Mouse (Mus musculus) midbrain, embryonic 10.5 days (tissue): ENCODE results near the gene Nubp2. TPM values are rescaled to one million over a fixed set of nuclear protein-coding genes. Genes with fewer than 3 reads are reported as not detected.

ENCODE experiments used
- DNase-seq: peaks from one replicate; pipeline ENCODE4 v3.0.0-alpha.2; 2017; ENCODE audit warnings: low spot score
- H3K27ac ChIP-seq: fragments of 300-500 bp; sonication (generic); replicated peaks from 2 replicates; pipeline ENCODE4 v1.5.1; 2016; ENCODE audit warnings: mild to moderate bottlenecking
- H3K27me3 ChIP-seq: fragments of 300-500 bp; sonication (generic); 2 replicates; pipeline ENCODE4 v1.6.1; 2016; ENCODE audit warnings: low read depth, mild to moderate bottlenecking; ENCODE audit not compliant: poor library complexity, severe bottlenecking
- H3K36me3 ChIP-seq: fragments of 300-500 bp; sonication (generic); 2 replicates; pipeline ENCODE4 v1.6.1; 2016; ENCODE audit warnings: mild to moderate bottlenecking, moderate library complexity
- H3K4me1 ChIP-seq: fragments of 300-500 bp; sonication (generic); 2 replicates; pipeline ENCODE4 v1.6.1; 2016
- H3K4me3 ChIP-seq: fragments of 300-500 bp; sonication (generic); 2 replicates; pipeline ENCODE4 v1.5.1; 2016; ENCODE audit warnings: mild to moderate bottlenecking, moderate library complexity
- H3K9me3 ChIP-seq: fragments of 300-500 bp; sonication (generic); replicated peaks from 2 replicates; pipeline ENCODE4 v1.6.1; 2016; ENCODE audit warnings: mild to moderate bottlenecking
- WGBS: fragments of 180-500 bp; shearing (Covaris S2); methylation state at CpG from one replicate; pipeline ENCODE4 v1.1.7; 2016; 5-methylcytosine and 5-hydroxymethylcytosine counted together
- polyA plus RNA-seq: library from polyadenylated mRNA; unstranded; fragments of >200 nt; fragmentation: Nextera tagmentation; extraction: Ambion mirVana; gene quantifications from 2 replicates; pipeline ENCODE4 v1.2.1, GENCODE M21; 2016

Nubp2 gene
- polyA plus RNA-seq, 1 experiment from 2014 or later, result 85.5 TPM

DNA sequence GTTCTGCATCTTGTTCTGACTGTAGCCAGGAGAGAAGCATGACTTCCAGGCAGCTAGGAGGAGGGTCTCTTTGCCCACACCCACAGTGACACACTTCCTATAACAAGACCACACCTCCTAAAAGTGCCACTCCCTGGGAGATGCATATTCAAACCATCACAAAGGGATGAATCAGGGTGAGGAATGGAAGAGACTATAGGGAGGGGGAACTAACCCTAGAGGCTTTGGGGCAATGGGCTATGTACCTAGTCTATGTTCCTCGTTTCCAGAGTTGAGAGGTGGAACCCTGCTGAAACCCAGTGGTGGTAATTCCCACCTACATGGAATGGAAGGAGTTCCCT lies 11.8 kb downstream of the Nubp2 start:
- 71% methylated on average over 1 of the region's 1 CpGs for WGBS
- DNase-seq, result no peak
- Histone ChIP-seq H3K36me3 (no peaks in the 10 kb centered on the region), H3K27ac (no peak overlapping the region), H3K9me3 (no peaks in the 10 kb centered on the region), H3K27me3 (no peaks in the 10 kb centered on the region), H3K4me3 (no peak overlapping the region), H3K4me1 (peaks cover 12% of the 10 kb centered on the region)

DNA sequence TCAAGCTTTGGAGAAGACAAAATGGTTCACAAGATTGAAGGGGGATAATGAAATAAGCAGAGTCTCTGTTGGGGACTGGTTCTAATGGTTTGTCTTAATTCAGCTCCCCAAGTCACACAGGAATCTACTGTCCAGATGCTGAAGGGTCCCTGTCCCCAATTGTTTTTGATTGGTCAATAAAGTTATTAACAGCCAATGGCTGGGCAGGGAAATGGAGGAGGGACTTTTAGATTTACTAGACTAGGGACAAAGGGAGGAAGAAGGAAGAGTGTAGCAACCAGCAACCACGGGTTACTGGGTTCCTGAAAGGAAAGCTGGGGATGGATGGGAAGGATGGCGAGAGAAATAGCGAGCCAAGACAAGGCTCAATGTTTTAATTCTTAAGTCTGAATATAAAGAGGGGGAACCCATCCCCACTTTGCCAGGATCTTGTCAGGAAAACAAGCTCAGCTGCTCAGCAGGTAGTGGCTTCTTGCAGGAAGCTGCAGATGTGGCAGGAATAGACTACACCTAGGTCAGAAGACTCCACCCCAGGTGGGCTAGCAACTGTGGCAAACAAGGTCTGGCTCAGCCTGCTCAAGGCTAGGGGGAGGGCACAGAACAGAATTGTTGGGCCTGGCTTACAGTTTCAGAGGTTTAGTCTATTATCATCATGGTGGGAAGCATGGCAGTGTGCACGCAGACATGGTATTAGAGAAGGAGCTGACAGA lies 12.3 kb downstream of the Nubp2 start:
- WGBS, result 47% methylated on average over 4 of the region's 4 CpGs
- H3K9me3 ChIP-seq, result no peaks in the 10 kb centered on the region
- no peak overlapping the region for H3K4me3 ChIP-seq
- no peak for DNase-seq
- no peak overlapping the region for H3K27ac ChIP-seq
- H3K36me3 ChIP-seq, result no peaks in the 10 kb centered on the region
- peaks cover 12% of the 10 kb centered on the region for H3K4me1 ChIP-seq
- no peaks in the 10 kb centered on the region for H3K27me3 ChIP-seq

DNA sequence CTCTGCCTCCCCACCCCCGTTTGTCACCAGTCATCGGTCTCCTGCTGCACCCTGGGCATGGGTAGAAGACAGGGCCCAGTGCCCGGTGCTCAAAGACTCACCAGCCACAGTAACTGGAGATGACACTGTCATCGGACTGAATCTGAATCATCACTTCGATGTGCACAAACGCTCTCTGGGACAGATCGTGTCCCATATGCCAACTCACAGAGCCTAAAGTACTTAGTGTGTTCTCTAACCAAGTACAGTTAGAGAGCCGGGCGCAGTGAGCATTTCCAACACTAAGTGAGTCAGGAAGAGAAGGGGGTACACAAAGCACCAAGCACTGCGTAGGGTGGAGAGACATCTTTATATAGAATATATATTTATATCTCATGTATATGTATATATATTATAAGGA lies 18.2 kb downstream of the Nubp2 start:
- WGBS, result 93% methylated on average over 10 of the region's 10 CpGs
- H3K27ac ChIP-seq, result no peak overlapping the region
- H3K9me3 ChIP-seq, result no peaks in the 10 kb centered on the region
- H3K4me1 ChIP-seq, result no peaks in the 10 kb centered on the region
- no peak for DNase-seq
- no peaks in the 10 kb centered on the region; the same call in 1 of the 2 replicates for H3K36me3 ChIP-seq
- H3K4me3 ChIP-seq, result no peak overlapping the region
- H3K27me3 ChIP-seq, result no peaks in the 10 kb centered on the region

DNA sequence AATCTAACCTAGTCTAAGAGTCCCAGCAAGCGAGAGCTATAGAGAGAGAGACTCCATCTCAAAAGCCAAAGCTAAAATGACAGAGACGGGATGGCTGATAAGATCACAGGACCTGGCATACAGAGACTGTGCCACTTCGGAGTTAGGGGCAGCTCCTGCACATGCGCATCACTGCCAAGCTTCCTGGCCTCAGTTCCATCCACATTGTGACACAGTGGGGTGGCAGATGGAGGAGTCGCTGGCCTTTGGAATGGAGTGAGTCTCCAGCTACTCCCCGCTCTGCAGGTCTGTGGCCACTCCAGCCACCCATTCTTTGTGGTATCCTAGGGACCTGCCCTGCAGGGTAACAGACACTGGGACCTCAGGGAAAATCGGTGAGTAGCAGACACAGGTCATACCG lies 20.4 kb downstream of the Nubp2 start, which contains the start of gene Igfals:
Igfals (plus strand) TSS at position 222 of the 400 bp plus-strand sequence.
- Histone ChIP-seq H3K36me3 (peaks cover 21% of the 10 kb centered on the region), H3K9me3 (no peaks in the 10 kb centered on the region), H3K4me1 (no peaks in the 10 kb centered on the region), H3K4me3 (no peak within 1 kb of the TSS), H3K27me3 (no peaks in the 10 kb centered on the region), H3K27ac (no peak within 1 kb of the TSS)
- WGBS, result 87% methylated on average over 8 of the region's 8 CpGs
- DNase-seq, result no peak

DNA sequence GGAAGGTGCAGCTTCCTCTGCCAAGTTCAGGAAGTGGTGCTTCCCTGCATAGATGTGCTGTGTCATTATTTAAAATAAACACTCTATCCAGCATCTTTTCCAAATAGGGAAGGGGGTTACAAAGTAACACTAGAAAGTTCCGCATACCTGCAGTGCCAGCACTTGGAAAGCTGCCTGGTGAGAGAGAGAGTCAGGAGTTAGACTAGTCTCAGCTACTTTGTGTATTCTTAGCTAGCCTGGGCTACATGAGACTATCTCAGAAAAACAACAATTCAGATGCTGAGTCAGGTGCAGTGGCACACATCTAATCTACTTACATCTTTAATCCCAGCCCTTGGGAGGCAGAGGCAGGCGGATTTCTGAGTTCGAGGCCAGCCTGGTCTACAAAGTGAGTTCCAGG lies 24.4 kb downstream of the Nubp2 start:
- no peak for DNase-seq
- Histone ChIP-seq H3K4me1 (no peaks in the 10 kb centered on the region), H3K4me3 (no peak overlapping the region), H3K27me3 (no peaks in the 10 kb centered on the region), H3K9me3 (no peaks in the 10 kb centered on the region), H3K27ac (no peak overlapping the region), H3K36me3 (peaks cover 34% of the 10 kb centered on the region)
- WGBS, result 94% methylated on average over 3 of the region's 3 CpGs

DNA sequence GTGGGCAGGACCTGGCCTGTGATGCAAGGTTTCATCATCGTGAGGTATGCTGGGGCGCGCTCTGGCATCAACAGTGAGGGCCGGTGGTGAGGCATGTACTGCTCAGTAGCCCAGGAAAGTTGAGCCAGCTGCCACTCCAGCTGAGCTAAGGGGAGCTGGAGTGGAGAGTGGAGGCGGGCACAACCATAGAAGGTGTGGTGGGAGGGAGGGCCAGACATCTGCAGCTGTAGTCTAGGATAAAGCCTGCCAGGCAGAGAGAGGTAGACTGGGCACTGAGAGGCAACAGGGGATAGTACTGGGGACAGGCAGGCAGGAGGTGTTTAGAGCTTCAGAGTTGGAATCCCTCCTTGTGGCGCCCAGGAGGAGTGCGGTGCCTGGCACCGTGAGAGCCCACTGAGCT lies 26.1 kb downstream of the Nubp2 start:
- Histone ChIP-seq H3K36me3 (peaks cover 43% of the 10 kb centered on the region), H3K4me3 (no peak overlapping the region), H3K4me1 (no peaks in the 10 kb centered on the region), H3K27ac (no peak overlapping the region), H3K9me3 (no peaks in the 10 kb centered on the region), H3K27me3 (no peaks in the 10 kb centered on the region)
- 94% methylated on average over 8 of the region's 8 CpGs for WGBS
- DNase-seq, result no peak

DNA sequence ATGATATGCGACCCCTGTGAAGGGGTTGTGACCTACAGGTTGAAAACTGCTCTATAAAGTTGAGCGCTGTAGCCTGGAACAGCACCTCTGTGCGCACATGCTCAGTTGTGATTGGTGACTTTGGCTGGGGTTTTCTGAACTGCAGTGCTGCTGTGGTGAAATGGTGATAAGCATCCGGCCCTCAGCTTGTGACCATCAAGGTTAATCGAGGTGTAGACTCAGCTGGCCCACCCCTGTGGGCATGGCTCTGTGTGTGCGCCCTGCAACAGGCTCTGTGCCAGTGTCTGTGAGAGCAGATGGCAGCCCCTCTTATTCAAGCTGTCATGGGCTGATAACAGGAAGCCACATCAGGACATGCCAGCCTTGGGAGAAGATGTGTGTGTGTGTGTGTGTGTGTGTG lies 27.2 kb downstream of the Nubp2 start:
- peaks cover 49% of the 10 kb centered on the region for H3K36me3 ChIP-seq
- no peak overlapping the region for H3K4me3 ChIP-seq
- H3K27me3 ChIP-seq, result no peaks in the 10 kb centered on the region
- DNase-seq, result no peak
- H3K4me1 ChIP-seq, result no peaks in the 10 kb centered on the region
- H3K27ac ChIP-seq, result no peak overlapping the region
- no peaks in the 10 kb centered on the region for H3K9me3 ChIP-seq
- 91% methylated on average over 6 of the region's 6 CpGs for WGBS

DNA sequence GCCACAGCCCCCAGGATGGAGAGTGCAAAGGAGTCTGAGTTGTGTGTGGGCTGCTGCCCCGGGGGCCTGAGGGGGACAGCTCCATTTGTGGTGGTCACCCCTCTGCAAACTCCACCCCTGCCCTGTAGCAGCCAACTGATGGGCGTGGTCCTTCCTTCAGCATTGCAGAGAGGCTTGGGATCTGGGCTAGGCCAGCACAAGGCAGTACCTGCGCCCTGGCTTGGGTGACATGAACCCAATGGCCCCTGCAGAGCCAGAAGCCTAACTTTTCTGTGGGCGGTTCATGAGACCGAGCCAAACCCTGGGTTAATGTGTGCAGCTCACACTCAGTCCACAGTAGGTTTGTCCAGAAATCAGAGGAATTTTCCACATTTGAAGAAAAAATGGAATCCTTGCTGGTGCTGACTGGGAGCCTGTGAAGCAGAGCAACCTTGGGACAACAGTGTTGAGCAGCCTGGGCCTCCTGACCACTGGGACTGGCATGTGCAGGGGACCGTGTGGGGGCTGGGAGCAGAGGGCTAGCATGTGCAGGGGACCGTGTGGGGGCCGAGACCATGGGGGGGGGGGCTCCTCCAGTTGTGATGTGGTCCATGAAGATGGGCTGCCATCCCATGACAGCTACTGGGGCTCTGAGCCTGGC lies 28.2 kb downstream of the Nubp2 start:
- WGBS, result 89% methylated on average over 8 of the region's 8 CpGs
- Histone ChIP-seq H3K9me3 (no peaks in the 10 kb centered on the region), H3K27me3 (no peaks in the 10 kb centered on the region), H3K4me1 (no peaks in the 10 kb centered on the region), H3K27ac (no peak overlapping the region), H3K36me3 (peaks cover 57% of the 10 kb centered on the region), H3K4me3 (no peak overlapping the region)
- no peak for DNase-seq

DNA sequence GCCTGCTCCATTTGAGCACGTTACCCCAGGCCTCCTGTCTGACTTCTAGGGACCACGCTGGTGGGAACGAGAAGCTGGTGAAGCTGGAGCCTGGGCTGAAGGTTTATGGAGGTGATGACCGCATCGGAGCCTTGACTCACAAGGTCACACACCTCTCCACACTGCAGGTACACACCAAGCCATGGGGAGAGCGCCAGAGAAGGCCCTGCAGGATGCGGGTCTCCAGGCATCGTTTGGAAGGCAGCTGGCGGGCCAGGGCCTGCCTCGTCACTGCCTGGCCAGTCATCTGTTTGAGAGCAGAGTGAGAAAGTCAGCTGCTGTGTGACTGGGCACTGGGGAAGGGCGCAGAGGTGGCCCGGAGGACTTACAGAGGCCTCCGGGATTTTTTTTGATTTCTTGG lies 29.6 kb downstream of the Nubp2 start:
- H3K27me3 ChIP-seq, result peaks cover 3% of the 10 kb centered on the region
- H3K4me1 ChIP-seq, result peaks cover 2% of the 10 kb centered on the region
- peaks cover 44% of the 10 kb centered on the region for H3K36me3 ChIP-seq
- 93% methylated on average over 13 of the region's 13 CpGs for WGBS
- H3K9me3 ChIP-seq, result no peaks in the 10 kb centered on the region
- no peak overlapping the region for H3K27ac ChIP-seq
- no peak for DNase-seq
- H3K4me3 ChIP-seq, result no peak overlapping the region

DNA sequence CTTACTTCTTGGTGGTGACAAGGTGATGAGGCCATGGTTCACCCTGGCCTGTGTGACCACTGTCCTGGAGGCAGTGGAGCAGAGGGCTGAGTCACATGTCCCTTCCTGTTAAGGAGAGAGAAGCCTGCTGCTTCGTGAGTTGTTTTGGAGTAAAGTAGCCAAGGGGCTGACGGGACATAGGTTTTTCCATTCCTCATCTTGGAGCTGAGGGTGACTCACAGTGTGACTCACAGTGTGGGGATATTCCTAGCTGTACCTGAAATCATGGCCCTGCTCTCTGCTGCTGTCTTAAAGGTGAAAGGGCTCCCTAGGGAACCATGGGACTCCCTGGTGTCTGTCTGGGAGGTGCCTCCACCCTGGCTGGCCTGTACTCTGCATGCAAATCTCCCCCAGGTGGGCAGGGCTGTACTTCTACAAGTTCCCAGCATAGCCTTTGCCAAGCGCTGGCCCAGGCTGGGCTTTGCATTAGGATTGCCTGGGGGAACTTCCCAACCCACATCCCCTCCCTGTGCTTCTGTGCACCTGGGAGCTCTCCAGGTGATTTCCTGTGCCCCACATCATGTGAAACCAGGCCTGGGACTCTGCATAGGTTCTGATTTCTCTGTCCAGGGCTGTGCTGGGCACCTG lies 30.2 kb downstream of the Nubp2 start:
- DNase-seq, result no peak
- peaks cover 38% of the 10 kb centered on the region for H3K36me3 ChIP-seq
- peaks cover 8% of the 10 kb centered on the region for H3K4me1 ChIP-seq
- H3K4me3 ChIP-seq, result no peak overlapping the region
- peaks cover 9% of the 10 kb centered on the region for H3K27me3 ChIP-seq
- 77% methylated on average over 3 of the region's 3 CpGs for WGBS
- H3K27ac ChIP-seq, result no peak overlapping the region
- H3K9me3 ChIP-seq, result no peaks in the 10 kb centered on the region

DNA sequence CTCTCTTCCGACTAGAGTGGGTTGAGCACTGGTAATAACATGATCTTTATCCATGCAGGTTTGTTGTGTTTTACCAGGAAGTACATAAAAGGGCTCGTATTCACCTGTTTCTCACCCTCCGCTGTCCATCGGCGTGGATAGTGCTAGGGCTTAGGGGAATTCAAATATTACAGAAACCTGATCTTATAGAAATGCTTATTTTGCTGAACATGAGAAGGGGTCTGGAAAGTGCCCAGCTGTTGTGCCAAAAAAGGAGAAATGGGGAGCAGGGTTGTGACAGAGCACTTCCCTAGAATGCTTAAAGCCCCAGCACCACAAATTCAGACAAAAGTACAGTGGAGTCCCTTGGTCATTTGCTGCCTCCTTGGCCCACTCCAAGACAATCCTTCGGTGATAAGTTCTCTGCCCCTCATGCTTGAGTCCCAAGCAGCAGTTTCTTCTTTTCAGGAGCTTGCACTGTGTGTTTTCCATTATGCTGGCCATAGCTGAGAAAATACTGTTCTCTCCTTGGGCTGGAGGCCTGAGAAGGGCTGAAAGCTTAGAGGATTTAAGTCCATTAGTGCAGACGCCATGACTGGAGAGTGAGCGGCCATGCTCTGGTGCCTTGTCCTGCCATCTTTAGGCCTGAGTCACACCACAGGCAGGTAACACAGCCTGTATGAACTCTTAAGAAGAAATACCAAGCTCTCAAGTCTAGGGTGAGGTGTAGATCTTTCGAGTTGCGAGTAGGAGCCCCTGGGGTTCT lies 34.6 kb downstream of the Nubp2 start:
- H3K4me1 ChIP-seq, result peaks cover 30% of the 10 kb centered on the region
- no peak overlapping the region for H3K27ac ChIP-seq
- DNase-seq, result no peak
- peaks cover 20% of the 10 kb centered on the region for H3K36me3 ChIP-seq
- peaks cover 10% of the 10 kb centered on the region for H3K27me3 ChIP-seq
- WGBS, result 83% methylated on average over 10 of the region's 10 CpGs
- no peaks in the 10 kb centered on the region for H3K9me3 ChIP-seq
- peak overlapping the region; percentile 77 for H3K4me3 ChIP-seq

DNA sequence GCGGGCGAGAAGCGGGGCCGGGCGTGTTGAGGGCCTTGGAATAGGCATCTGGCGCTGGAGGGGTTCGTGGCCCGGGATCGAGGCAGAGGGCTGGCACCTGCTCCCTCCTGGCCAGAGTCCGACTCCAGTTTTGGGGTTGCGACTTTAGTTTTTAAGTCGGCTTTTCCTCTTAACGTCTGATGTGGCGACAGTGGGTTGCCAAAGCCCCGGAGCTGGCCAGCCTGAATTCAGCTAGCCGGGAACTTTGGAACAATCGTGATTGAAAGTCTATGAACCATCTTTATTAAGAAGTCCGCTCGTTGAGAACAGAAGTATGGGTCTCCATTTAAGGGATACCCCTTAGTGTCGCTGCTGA lies 35.4 kb downstream of the Nubp2 start:
- 2% methylated on average over 20 of the region's 20 CpGs for WGBS
- peaks cover 10% of the 10 kb centered on the region for H3K27me3 ChIP-seq
- peaks cover 30% of the 10 kb centered on the region for H3K4me1 ChIP-seq
- peaks cover 14% of the 10 kb centered on the region for H3K36me3 ChIP-seq
- H3K9me3 ChIP-seq, result no peaks in the 10 kb centered on the region
- no peak for DNase-seq
- H3K27ac ChIP-seq, result peak overlapping the region; percentile 70
- peak overlapping the region; percentile 77 for H3K4me3 ChIP-seq
